Mouse (Mus musculus) limb, embryonic 11.5 days (tissue): Measurements from ENCODE around the gene Mgea5. TPM values are rescaled to one million over a fixed set of nuclear protein-coding genes. Genes with fewer than 3 reads are reported as not detected.
A peak's percentile ranks its signal among the peaks of the same experiment; 100 is the strongest.

Experiments used
- ATAC-seq: fragments of 200-750 bp; cut with Nextera tagmentation; 2 replicates; pipeline ENCODE4 v1.8.0; 2017; ENCODE audit warnings: low read depth; ENCODE audit not compliant: insufficient number of reproducible peaks, low FRiP score, low TSS enrichment
- DNase-seq: peaks from one replicate; pipeline ENCODE4 v3.0.0-alpha.2; 2015; ENCODE audit warnings: low spot score
- H3K27ac ChIP-seq: fragments of 300-500 bp; sonication (generic); replicated peaks from 2 replicates; pipeline ENCODE4 v1.5.1; 2014; ENCODE audit warnings: low read depth, mild to moderate bottlenecking, low read length
- H3K27me3 ChIP-seq: fragments of 300-500 bp; sonication (generic); 2 replicates; pipeline ENCODE4 v1.6.1; 2014; ENCODE audit warnings: mild to moderate bottlenecking, low read length, mixed read lengths; ENCODE audit not compliant: control insufficient read depth, insufficient read depth
- H3K36me3 ChIP-seq: fragments of 300-500 bp; sonication (generic); 2 replicates; pipeline ENCODE4 v1.6.1; 2014; ENCODE audit warnings: mild to moderate bottlenecking, low read length, moderate library complexity, mixed read lengths; ENCODE audit not compliant: control insufficient read depth, insufficient read depth
- H3K4me1 ChIP-seq: fragments of 300-500 bp; sonication (generic); 2 replicates; pipeline ENCODE4 v1.6.1; 2014; ENCODE audit warnings: low read length, mixed read lengths; ENCODE audit not compliant: control insufficient read depth, insufficient read depth
- H3K4me2 ChIP-seq: fragments of 300-500 bp; sonication (generic); 2 replicates; pipeline ENCODE4 v1.6.1; 2014; ENCODE audit warnings: low read depth, mild to moderate bottlenecking, moderate library complexity; ENCODE audit not compliant: severe bottlenecking
- H3K4me3 ChIP-seq: fragments of 300-500 bp; sonication (generic); 2 replicates; pipeline ENCODE4 v1.5.1; 2014; ENCODE audit warnings: low read depth, low read length
- H3K9ac ChIP-seq: fragments of 300-500 bp; sonication (generic); 2 replicates; pipeline ENCODE4 v1.6.1; 2014; ENCODE audit warnings: mild to moderate bottlenecking, low read length
- H3K9me3 ChIP-seq: fragments of 300-500 bp; sonication (generic); 2 replicates; pipeline ENCODE4 v1.6.1; 2016; ENCODE audit warnings: low read length; ENCODE audit not compliant: control insufficient read depth
- WGBS: fragments of 180-500 bp; shearing (Covaris S2); extraction: QIAGEN DNeasy Blood & Tissue Kit; methylation state at CpG from one replicate; pipeline ENCODE4 v1.1.7; 2014; 5-methylcytosine and 5-hydroxymethylcytosine counted together
- polyA plus RNA-seq: library from polyadenylated mRNA; unstranded; fragments of >200 nt; fragmentation: Nextera tagmentation; extraction: Ambion mirVana; gene quantifications from 2 replicates; pipeline ENCODE4 v1.2.1, GENCODE M21; 2014

Gene Mgea5
- polyA plus RNA-seq, 1 experiment from 2014 or later, result 65.5 TPM

DNA sequence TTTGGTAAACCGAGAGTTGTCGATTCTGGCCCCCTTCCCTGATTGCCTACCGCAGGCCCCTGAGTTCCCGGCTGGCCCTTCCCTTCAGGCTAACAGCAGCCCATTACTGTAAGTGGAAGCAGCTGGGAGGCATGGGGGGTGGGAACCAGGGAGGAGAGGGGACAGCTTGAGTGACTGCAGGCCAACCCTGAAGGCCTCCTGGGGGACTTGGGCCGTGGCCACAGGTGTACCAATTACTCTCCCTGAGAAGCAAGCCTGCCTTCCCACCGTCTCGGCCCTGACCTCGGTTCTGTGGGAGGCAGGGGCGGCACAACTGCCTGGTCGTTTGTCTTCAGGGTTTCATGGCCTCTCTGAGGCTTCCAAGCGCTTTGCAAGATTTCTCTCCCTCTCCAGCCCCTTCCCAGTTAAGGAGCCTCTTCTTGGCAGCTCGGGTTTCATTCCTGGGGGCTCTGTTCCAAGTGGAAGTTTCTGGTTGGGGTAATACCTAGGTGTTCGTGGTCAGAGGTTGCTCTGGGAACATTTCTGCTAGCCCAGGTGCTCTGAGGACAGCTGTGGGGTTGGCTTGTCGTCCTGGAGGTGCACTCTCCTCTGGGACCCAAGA is 57.9 kb downstream of the Mgea5 start:
- peak; percentile 77 for ATAC-seq
- H3K27ac ChIP-seq, result no peak overlapping the region; the same call in 1 of the 2 replicates
- H3K4me2 ChIP-seq, result peak overlapping the region; percentile 24
- peaks cover 11% of the 10 kb centered on the region for H3K4me1 ChIP-seq
- H3K27me3 ChIP-seq, result no peaks in the 10 kb centered on the region
- peak; percentile 84 for DNase-seq
- H3K4me3 ChIP-seq, result no peak overlapping the region
- no peaks in the 10 kb centered on the region for H3K36me3 ChIP-seq
- no peaks in the 10 kb centered on the region for H3K9me3 ChIP-seq
- WGBS, result 8% methylated on average over 14 of the region's 14 CpGs
- no peak overlapping the region for H3K9ac ChIP-seq

DNA sequence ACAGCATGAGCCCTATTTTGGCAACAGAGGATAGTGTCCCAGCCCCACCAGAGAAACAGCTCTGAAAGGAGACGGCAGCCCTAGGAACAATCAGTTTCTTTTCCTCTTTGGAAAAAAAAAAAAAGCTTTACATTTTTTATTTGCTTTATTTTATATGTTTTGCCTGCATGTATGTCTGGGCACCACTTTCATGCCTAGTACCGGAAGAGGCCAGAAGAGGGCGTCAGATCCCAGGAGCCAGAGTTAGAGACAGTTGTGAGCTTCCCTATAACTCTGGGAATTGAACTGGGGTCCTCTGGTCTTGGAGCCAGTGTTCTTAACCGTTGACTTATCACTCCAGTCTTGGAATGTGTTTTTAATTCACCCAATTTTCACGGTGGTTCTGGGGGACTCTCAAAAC is 61.4 kb downstream of the Mgea5 start:
- Histone ChIP-seq H3K4me1 (peaks cover 14% of the 10 kb centered on the region), H3K4me3 (no peak overlapping the region), H3K27me3 (no peaks in the 10 kb centered on the region), H3K9me3 (no peaks in the 10 kb centered on the region), H3K36me3 (no peaks in the 10 kb centered on the region), H3K9ac (no peak overlapping the region), H3K4me2 (no peak overlapping the region), H3K27ac (no peak overlapping the region)
- 71% methylated on average over 5 of the region's 5 CpGs for WGBS
- no peak for ATAC-seq
- DNase-seq, result no peak

GRCm38 (mm10) chr19:45718286-45718685 is 65.4 kb downstream of the Mgea5 start:
- Histone ChIP-seq H3K4me2 (no peak overlapping the region), H3K4me3 (no peak overlapping the region), H3K36me3 (no peaks in the 10 kb centered on the region), H3K9me3 (no peaks in the 10 kb centered on the region), H3K27me3 (no peaks in the 10 kb centered on the region), H3K9ac (no peak overlapping the region), H3K27ac (no peak overlapping the region), H3K4me1 (peaks cover 3% of the 10 kb centered on the region; the same call in 1 of the 2 replicates)
- DNase-seq, result no peak
- WGBS, result 84% methylated on average over 3 of the region's 3 CpGs
- no peak for ATAC-seq

GRCm38 (mm10) chr19:45717493-45718220 is 66.0 kb downstream of the Mgea5 start:
- Histone ChIP-seq H3K27me3 (no peaks in the 10 kb centered on the region), H3K4me1 (peaks cover 3% of the 10 kb centered on the region; the same call in 1 of the 2 replicates), H3K9me3 (no peaks in the 10 kb centered on the region), H3K4me3 (no peak overlapping the region), H3K36me3 (no peaks in the 10 kb centered on the region), H3K4me2 (peak overlapping the region; percentile 20; the same call in 1 of the 2 replicates), H3K9ac (0 out of 2 replicates have a peak overlapping the region, but pooled peaks have one; percentile 14), H3K27ac (no peak overlapping the region)
- DNase-seq (peak; percentile 58), ATAC-seq (no peak; the same call in 1 of the 2 replicates)
- WGBS, result 14% methylated on average over 16 of the region's 16 CpGs

DNA sequence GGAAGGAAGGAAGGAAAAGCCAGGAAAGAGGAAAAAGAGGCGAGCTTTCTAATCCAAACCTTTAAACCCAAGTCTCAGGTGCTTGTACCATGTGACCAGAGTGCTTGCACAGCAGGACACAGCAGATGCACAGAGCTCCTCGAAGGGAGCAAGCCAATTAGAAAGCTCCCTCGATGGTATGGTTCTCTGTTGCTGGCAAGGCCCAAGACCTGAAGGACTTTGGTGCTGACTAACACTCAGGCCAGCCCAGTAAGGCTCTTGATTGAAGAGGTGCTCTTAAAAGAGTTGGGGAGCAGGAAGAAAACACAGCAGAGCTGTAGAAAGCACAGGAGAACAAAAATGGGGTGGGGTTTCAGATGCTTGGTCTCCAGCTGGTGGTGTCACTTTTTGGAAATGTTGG is 74.9 kb downstream of the Mgea5 start:
- Histone ChIP-seq H3K27me3 (no peaks in the 10 kb centered on the region), H3K4me2 (no peak overlapping the region), H3K36me3 (no peaks in the 10 kb centered on the region), H3K9ac (no peak overlapping the region), H3K27ac (no peak overlapping the region), H3K4me3 (no peak overlapping the region), H3K9me3 (no peaks in the 10 kb centered on the region), H3K4me1 (no peaks in the 10 kb centered on the region)
- 71% methylated on average over 3 of the region's 3 CpGs for WGBS
- ATAC-seq (no peak), DNase-seq (no peak)

Other genes with a start within 250 kb of the Mgea5 start
- 19.7 and 21.4 TPM in 2 replicates for gene Poll, start 223.3 kb downstream of the Mgea5 start, polyA plus RNA-seq
- 51.6 and 52.0 TPM in 2 replicates for gene Gm17018, start 223.2 kb downstream of the Mgea5 start, polyA plus RNA-seq
- gene Fbxw4, start 123.5 kb downstream of the Mgea5 start, polyA plus RNA-seq, result 3.3 and 4.4 TPM in 2 replicates
- gene Fgf8, start 40.9 kb downstream of the Mgea5 start, polyA plus RNA-seq, result 42.8 and 46.1 TPM in 2 replicates
- 15.9 and 19.5 TPM in 2 replicates for gene Npm3, start 34.2 kb downstream of the Mgea5 start, polyA plus RNA-seq
- 0.28 and 0.67 TPM in 2 replicates for gene Kcnip2, start 32.2 kb upstream of the Mgea5 start, polyA plus RNA-seq
- gene Armh3, start 214.7 kb upstream of the Mgea5 start, polyA plus RNA-seq, result 15.0 and 16.3 TPM in 2 replicates
- 2.7 and 3.1 TPM in 2 replicates for gene Hps6, start 219.7 kb upstream of the Mgea5 start, polyA plus RNA-seq